Mouse (Mus musculus): ENCODE measurements around the gene Olfr1369-ps1. TPM values are rescaled to one million over a fixed set of nuclear protein-coding genes. Genes with fewer than 3 reads are reported as not detected.
"Not testable (repeated sequence)": the region's sequence is repeated elsewhere in the genome, so short reads cannot be mapped to it uniquely, and the experiment has no call there.

Gene Olfr1369-ps1
- 0.07 and 0.10 TPM in 2 replicates for polyA plus RNA-seq (2016; fragmentation: Nextera tagmentation; extraction: Ambion mirVana)

- H3K9me3 ChIP-seq; H3K27me3 ChIP-seq (ENCODE audit: insufficient read depth, poor library complexity, severe bottlenecking); H3K36me3 ChIP-seq; H3K4me1 ChIP-seq; DNase-seq (ENCODE audit: low spot score); H3K4me3 ChIP-seq; H3K27ac ChIP-seq: not testable (repeated sequence)
- WGBS, result 76% methylated on average over 3 of the region's 3 CpGs
Observed at GRCm38 (mm10) chr13:21111183-21111582, at the start of gene Olfr1369-ps1. Olfr1369-ps1 (plus strand) TSS chr13:21111483.

GRCm38 (mm10) chr13:21066021-21066420 is 45.3 kb upstream of the Olfr1369-ps1 start:
- no peak overlapping the region for H3K4me3 ChIP-seq
- H3K9me3 ChIP-seq, result no peaks in the 10 kb centered on the region
- no peak overlapping the region for H3K27ac ChIP-seq
- H3K4me1 ChIP-seq, result no peaks in the 10 kb centered on the region
- H3K27me3 ChIP-seq (ENCODE audit: insufficient read depth, poor library complexity, severe bottlenecking), result no peaks in the 10 kb centered on the region
- 75% methylated on average over 2 of the region's 2 CpGs for WGBS
- H3K36me3 ChIP-seq, result no peaks in the 10 kb centered on the region
- DNase-seq (ENCODE audit: low spot score), result no peak

- H3K4me3 ChIP-seq, result no peak within 1 kb of the TSS
- no peaks in the 10 kb centered on the region for H3K36me3 ChIP-seq
- WGBS, result 74% methylated on average over 3 of the region's 3 CpGs
- no peaks in the 10 kb centered on the region for H3K9me3 ChIP-seq
- DNase-seq (ENCODE audit: low spot score), result no peak
- H3K27me3 ChIP-seq (ENCODE audit: insufficient read depth, poor library complexity, severe bottlenecking), result no peaks in the 10 kb centered on the region
- no peaks in the 10 kb centered on the region for H3K4me1 ChIP-seq
- H3K27ac ChIP-seq, result no peak within 1 kb of the TSS
Observed at GRCm38 (mm10) chr13:21074847-21075246, 36.4 kb upstream of the Olfr1369-ps1 start, which contains the start of gene Olfr1370. Olfr1370 (minus strand) TSS chr13:21074947.

- WGBS, result 64% methylated on average over 2 of the region's 2 CpGs
- Histone ChIP-seq H3K27ac (no peak overlapping the region), H3K36me3 (no peaks in the 10 kb centered on the region), H3K4me1 (no peaks in the 10 kb centered on the region), H3K27me3 (ENCODE audit: insufficient read depth, poor library complexity, severe bottlenecking) (no peaks in the 10 kb centered on the region), H3K9me3 (no peaks in the 10 kb centered on the region), H3K4me3 (no peak overlapping the region)
- no peak for DNase-seq (ENCODE audit: low spot score)
Observed at GRCm38 (mm10) chr13:21082686-21083085, 28.6 kb upstream of the Olfr1369-ps1 start.

- WGBS, result 81% methylated on average over 3 of the region's 3 CpGs
- no peaks in the 10 kb centered on the region for H3K36me3 ChIP-seq
- no peaks in the 10 kb centered on the region for H3K9me3 ChIP-seq
Observed at GRCm38 (mm10) chr13:21109759-21110158, 1.5 kb upstream of the Olfr1369-ps1 start.

GRCm38 (mm10) chr13:21110441-21110840 is 842 bp upstream of the Olfr1369-ps1 start:
- no peaks in the 10 kb centered on the region for H3K4me1 ChIP-seq
- H3K27me3 ChIP-seq (ENCODE audit: insufficient read depth, poor library complexity, severe bottlenecking), result no peaks in the 10 kb centered on the region
- DNase-seq (ENCODE audit: low spot score), result no peak
- 91% methylated on average over 6 of the region's 6 CpGs for WGBS
- no peak overlapping the region for H3K27ac ChIP-seq
- H3K36me3 ChIP-seq, result no peaks in the 10 kb centered on the region
- no peaks in the 10 kb centered on the region for H3K9me3 ChIP-seq
- no peak overlapping the region for H3K4me3 ChIP-seq

More at GRCm38 (mm10) chr13:21109759-21110158, 1.5 kb upstream of the Olfr1369-ps1 start:
- Histone ChIP-seq H3K27ac (no peak overlapping the region), H3K4me1 (no peaks in the 10 kb centered on the region), H3K27me3 (ENCODE audit: insufficient read depth, poor library complexity, severe bottlenecking) (no peaks in the 10 kb centered on the region), H3K4me3 (no peak overlapping the region)
- no peak for DNase-seq (ENCODE audit: low spot score)

GRCm38 (mm10) chr13:21114121-21114520 is 2.8 kb downstream of the Olfr1369-ps1 start:
- Histone ChIP-seq H3K4me1 (no peaks in the 10 kb centered on the region), H3K27me3 (ENCODE audit: insufficient read depth, poor library complexity, severe bottlenecking) (no peaks in the 10 kb centered on the region), H3K36me3 (no peaks in the 10 kb centered on the region), H3K9me3 (no peaks in the 10 kb centered on the region), H3K27ac (no peak overlapping the region), H3K4me3 (no peak overlapping the region)
- no peak for DNase-seq (ENCODE audit: low spot score)
- 62% methylated on average over 4 of the region's 4 CpGs for WGBS

GRCm38 (mm10) chr13:21129339-21129738 is 18.1 kb downstream of the Olfr1369-ps1 start, which contains the start of gene Olfr263:
Olfr263 (plus strand) TSS chr13:21129639.
- H3K4me3 ChIP-seq; DNase-seq (ENCODE audit: low spot score); H3K36me3 ChIP-seq; H3K27me3 ChIP-seq (ENCODE audit: insufficient read depth, poor library complexity, severe bottlenecking); H3K27ac ChIP-seq; H3K4me1 ChIP-seq; H3K9me3 ChIP-seq: not testable (repeated sequence)
- 79% methylated on average over 3 of the region's 3 CpGs for WGBS

- no peaks in the 10 kb centered on the region for H3K9me3 ChIP-seq
- H3K36me3 ChIP-seq, result no peaks in the 10 kb centered on the region
- no peaks in the 10 kb centered on the region for H3K4me1 ChIP-seq
- 31% methylated on average over 8 of the region's 8 CpGs for WGBS
- peaks cover 6% of the 10 kb centered on the region; the same call in 1 of the 2 replicates for H3K27me3 ChIP-seq (ENCODE audit: insufficient read depth, poor library complexity, severe bottlenecking)
- no peak overlapping the region for H3K27ac ChIP-seq
- no peak overlapping the region for H3K4me3 ChIP-seq
- no peak for DNase-seq (ENCODE audit: low spot score)
Observed at GRCm38 (mm10) chr13:21142421-21142820, 31.1 kb downstream of the Olfr1369-ps1 start.

- Histone ChIP-seq H3K4me1 (no peaks in the 10 kb centered on the region), H3K36me3 (no peaks in the 10 kb centered on the region), H3K9me3 (no peaks in the 10 kb centered on the region), H3K27ac (no peak within 1 kb of the TSS), H3K4me3 (no peak within 1 kb of the TSS), H3K27me3 (ENCODE audit: insufficient read depth, poor library complexity, severe bottlenecking) (peaks cover 6% of the 10 kb centered on the region; the same call in 1 of the 2 replicates)
- 63% methylated on average over 4 of the region's 4 CpGs for WGBS
- no peak for DNase-seq (ENCODE audit: low spot score)
Observed at GRCm38 (mm10) chr13:21145767-21146166, 34.5 kb downstream of the Olfr1369-ps1 start, which contains the start of gene Olfr1368. Olfr1368 (minus strand) TSS chr13:21145867.

- Histone ChIP-seq H3K9me3 (no peaks in the 10 kb centered on the region), H3K4me1 (no peaks in the 10 kb centered on the region), H3K27me3 (ENCODE audit: insufficient read depth, poor library complexity, severe bottlenecking) (no peaks in the 10 kb centered on the region), H3K27ac (no peak overlapping the region), H3K36me3 (no peaks in the 10 kb centered on the region), H3K4me3 (no peak overlapping the region)
- WGBS, result 82% methylated on average over 5 of the region's 5 CpGs
- DNase-seq (ENCODE audit: low spot score), result no peak
Observed at GRCm38 (mm10) chr13:21155888-21156287, 44.6 kb downstream of the Olfr1369-ps1 start.

GRCm38 (mm10) chr13:21158071-21158470 is 46.8 kb downstream of the Olfr1369-ps1 start:
- Histone ChIP-seq H3K4me3 (peak overlapping the region; percentile 72), H3K9me3 (no peaks in the 10 kb centered on the region), H3K36me3 (no peaks in the 10 kb centered on the region), H3K4me1 (no peaks in the 10 kb centered on the region), H3K27ac (no peak overlapping the region), H3K27me3 (ENCODE audit: insufficient read depth, poor library complexity, severe bottlenecking) (no peaks in the 10 kb centered on the region)
- DNase-seq (ENCODE audit: low spot score), result no peak
- 5% methylated on average over 9 of the region's 9 CpGs for WGBS

GRCm38 (mm10) chr13:21158785-21159474 is 47.6 kb downstream of the Olfr1369-ps1 start:
- under 1% methylated on average over 19 of the region's 19 CpGs for WGBS
- peak; percentile 93 for DNase-seq (ENCODE audit: low spot score)
- H3K36me3 ChIP-seq, result no peaks in the 10 kb centered on the region
- no peaks in the 10 kb centered on the region for H3K9me3 ChIP-seq
- peak overlapping the region; percentile 57; the same call in 1 of the 2 replicates for H3K27ac ChIP-seq
- H3K4me1 ChIP-seq, result no peaks in the 10 kb centered on the region
- peak overlapping the region; percentile 72 for H3K4me3 ChIP-seq
- no peaks in the 10 kb centered on the region for H3K27me3 ChIP-seq (ENCODE audit: insufficient read depth, poor library complexity, severe bottlenecking)
